Mouse (Mus musculus) heart, postnatal 25 days (tissue): ENCODE measurements around the gene Oxct2b. TPM values are rescaled to one million over a fixed set of nuclear protein-coding genes. Genes with fewer than 3 reads are reported as not detected.

Source experiments
- total RNA-seq, 2 experiments: library from RNA; stranded (reverse); gene quantifications; 2 replicates each; pipeline ENCODE4 v1.2.3; 2021

Oxct2b gene
- total RNA-seq, 2 experiments from 2014 or later, result not detected

Other genes starting within 250 kb of the Oxct2b start
- gene Cap1, start 230.2 kb upstream of the Oxct2b start, total RNA-seq, result 10 to 100 TPM; 52.6 to 54.5 TPM
- not detected for gene Mfsd2a, start 155.1 kb upstream of the Oxct2b start, total RNA-seq
- under 1 TPM; 0.08 to 0.53 TPM for gene Mycl, start 120.6 kb upstream of the Oxct2b start, total RNA-seq
- gene Trit1, start 99.7 kb upstream of the Oxct2b start, total RNA-seq, result 1 to 10 TPM; 5.4 to 6.4 TPM
- gene Bmp8b, start 11.1 kb upstream of the Oxct2b start, total RNA-seq, result not detected
- 10 to 100 TPM; 20.2 to 24.4 TPM for gene Ppie, start 23.7 kb downstream of the Oxct2b start, total RNA-seq
- under 1 TPM; 0.05 to 0.14 TPM for gene Hpcal4, start 67.0 kb downstream of the Oxct2b start, total RNA-seq
- 10 to 100 TPM; 51.3 to 56.6 TPM for gene Nt5c1a, start 85.2 kb downstream of the Oxct2b start, total RNA-seq
- 10 to 100 TPM; 19.1 to 21.3 TPM for gene Heyl, start 117.3 kb downstream of the Oxct2b start, total RNA-seq
- 100 to 1,000 TPM; 334 to 358 TPM for gene Pabpc4, start 146.1 kb downstream of the Oxct2b start, total RNA-seq
- gene Oxct2a, start 207.4 kb downstream of the Oxct2b start, total RNA-seq, result not detected
- under 1 TPM in 1 of 2 experiments, not detected in 1; 0.18 TPM for gene Bmp8a, start 227.0 kb downstream of the Oxct2b start, total RNA-seq